Mouse (Mus musculus) limb, embryonic 10.5 days (tissue): ENCODE data around the gene Il21. TPM values are rescaled to one million over a fixed set of nuclear protein-coding genes. Genes with fewer than 3 reads are reported as not detected.

Source experiments
- DNase-seq: peaks from one replicate; pipeline ENCODE4 v3.0.0-alpha.2; 2017; ENCODE audit warnings: low spot score
- H3K27ac ChIP-seq: fragments of 300-500 bp; sonication (generic); 2 replicates; pipeline ENCODE4 v1.5.1; 2016; ENCODE audit warnings: mild to moderate bottlenecking
- H3K27me3 ChIP-seq: fragments of 300-500 bp; sonication (generic); 2 replicates; pipeline ENCODE4 v1.6.1; 2016; ENCODE audit warnings: low read depth, mild to moderate bottlenecking; ENCODE audit not compliant: poor library complexity, severe bottlenecking
- H3K36me3 ChIP-seq: fragments of 300-500 bp; sonication (generic); 2 replicates; pipeline ENCODE4 v1.6.1; 2016; ENCODE audit warnings: mild to moderate bottlenecking, moderate library complexity
- H3K4me1 ChIP-seq: fragments of 300-500 bp; sonication (generic); 2 replicates; pipeline ENCODE4 v1.6.1; 2016
- H3K4me3 ChIP-seq: fragments of 300-500 bp; sonication (generic); 2 replicates; pipeline ENCODE4 v1.5.1; 2016; ENCODE audit warnings: mild to moderate bottlenecking, moderate library complexity
- H3K9me3 ChIP-seq: fragments of 300-500 bp; sonication (generic); replicated peaks from 2 replicates; pipeline ENCODE4 v1.6.1; 2016; ENCODE audit warnings: mild to moderate bottlenecking
- WGBS: fragments of 180-500 bp; shearing (Covaris S2); methylation state at CpG from one replicate; pipeline ENCODE4 v1.1.7; 2016; 5-methylcytosine and 5-hydroxymethylcytosine counted together
- polyA plus RNA-seq: library from polyadenylated mRNA; unstranded; fragments of >200 nt; fragmentation: Nextera tagmentation; extraction: Ambion mirVana; gene quantifications from 2 replicates; pipeline ENCODE4 v1.2.1, GENCODE M21; 2016

Gene Il21
- polyA plus RNA-seq, 1 experiment from 2014 or later = not detected

DNA sequence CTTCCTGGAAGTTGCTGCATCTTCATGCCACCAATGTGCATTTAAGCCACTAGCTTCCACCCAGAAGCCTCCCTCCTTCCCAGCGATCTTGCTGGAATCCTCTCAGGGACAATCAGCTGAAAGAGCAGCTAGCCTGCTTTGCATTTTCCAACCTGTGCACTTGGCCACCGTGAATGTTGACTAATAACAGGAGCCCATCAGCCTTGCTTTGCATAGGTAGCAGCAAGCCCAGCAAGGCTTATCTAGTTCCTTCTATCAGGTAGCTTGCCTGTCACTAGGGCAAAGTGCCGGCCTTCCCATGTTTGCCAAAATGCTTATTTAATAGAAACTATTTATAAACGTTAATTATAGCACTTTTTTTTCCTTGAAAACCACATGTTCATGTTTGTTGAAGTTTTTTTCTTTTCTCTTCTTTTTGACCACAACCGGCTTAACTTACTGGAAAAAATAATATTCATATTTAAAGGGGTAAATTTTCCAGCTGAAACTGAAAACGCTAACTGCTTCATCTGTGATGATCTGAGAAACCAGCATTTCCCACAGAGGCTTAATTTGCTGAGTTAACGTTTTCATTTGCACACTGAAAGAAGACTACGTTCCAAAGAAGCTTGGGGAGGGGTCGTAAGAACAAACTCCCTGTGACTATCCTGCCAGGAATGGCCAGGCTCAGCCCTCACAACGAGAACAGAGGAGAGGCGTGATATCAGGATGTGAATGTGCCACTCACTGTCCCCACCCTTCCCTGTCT, 3.2 kb downstream of the Il21 start:
- H3K4me1 ChIP-seq = no peaks in the 10 kb centered on the region
- no peak for DNase-seq

DNA sequence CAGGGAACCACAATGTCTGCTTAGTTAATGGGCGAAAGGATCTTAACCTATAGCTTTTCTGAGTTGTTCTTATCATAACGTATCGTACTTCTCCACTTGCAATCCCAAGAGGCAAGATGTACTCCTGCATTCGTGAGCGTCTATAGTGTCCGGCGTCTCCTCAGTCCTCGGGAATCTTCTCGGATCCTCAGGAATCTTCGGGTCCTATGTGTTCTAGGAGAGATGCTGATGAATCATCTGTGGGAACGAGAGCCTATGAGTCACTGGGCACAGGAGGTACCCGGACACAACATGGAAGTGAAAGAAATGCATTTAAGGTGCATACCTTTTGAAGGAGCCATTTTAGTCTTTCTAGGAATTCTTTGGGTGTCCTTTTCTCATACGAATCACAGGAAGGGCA, 7.3 kb downstream of the Il21 start:
- Histone ChIP-seq H3K4me3 (no peak overlapping the region), H3K27ac (no peak overlapping the region), H3K9me3 (no peaks in the 10 kb centered on the region), H3K4me1 (no peaks in the 10 kb centered on the region), H3K27me3 (no peaks in the 10 kb centered on the region), H3K36me3 (no peaks in the 10 kb centered on the region)
- WGBS = 95% methylated on average over 13 of the region's 13 CpGs
- DNase-seq = no peak

More for the DNA sequence above, 3.2 kb downstream of the Il21 start:
- Histone ChIP-seq H3K4me3 (no peak overlapping the region), H3K9me3 (no peaks in the 10 kb centered on the region), H3K27me3 (no peaks in the 10 kb centered on the region), H3K27ac (no peak overlapping the region), H3K36me3 (no peaks in the 10 kb centered on the region)
- WGBS = 76% methylated on average over 11 of the region's 11 CpGs

DNA sequence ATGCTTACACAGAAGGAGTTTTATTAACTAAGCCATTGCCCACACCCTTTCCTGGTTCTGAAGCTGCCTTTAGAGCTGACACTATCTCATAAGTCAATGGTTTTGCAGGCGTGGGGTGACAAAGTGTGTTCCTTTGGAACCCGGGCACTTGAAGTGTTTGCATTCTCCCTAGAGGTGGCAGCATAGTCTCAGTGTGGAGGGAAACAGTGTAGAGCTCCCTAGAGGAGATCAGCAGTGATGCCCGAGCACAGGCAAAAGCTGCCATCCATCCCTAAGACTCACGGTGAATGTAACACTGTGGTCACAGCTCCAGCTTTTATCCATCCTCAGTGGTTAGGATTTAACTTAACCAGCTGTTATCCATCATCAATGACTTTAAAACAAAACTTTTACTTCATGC, 13.4 kb downstream of the Il21 start:
- DNase-seq = no peak

DNA sequence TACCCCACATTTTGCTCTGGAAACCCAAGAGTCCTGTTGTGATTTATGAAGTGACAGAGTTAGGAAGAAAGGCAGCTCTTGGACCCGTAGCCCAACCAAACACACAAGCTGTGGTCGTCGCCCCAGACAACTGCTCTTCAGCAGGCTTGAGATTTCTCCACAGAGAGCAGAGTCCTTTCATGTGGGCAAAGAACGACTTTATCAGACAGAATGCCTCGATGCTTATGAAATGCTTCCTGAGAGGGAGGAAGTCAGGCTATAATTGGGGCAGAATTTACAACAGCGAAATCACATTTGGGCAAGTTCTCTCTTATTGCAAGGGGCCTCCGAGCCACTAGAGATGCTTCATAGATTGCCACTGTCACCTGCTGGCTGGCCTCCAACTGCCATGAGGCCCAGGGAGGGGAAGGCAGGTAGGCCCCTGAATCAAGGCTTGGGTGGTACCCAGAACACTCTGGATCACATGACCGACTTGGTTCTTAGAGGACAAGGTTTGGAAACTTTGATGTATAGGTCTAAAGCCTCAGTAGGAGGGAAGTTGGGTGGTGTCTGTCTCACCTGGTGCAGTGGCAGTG, 27.1 kb downstream of the Il21 start:
- H3K4me1 ChIP-seq = peaks cover 17% of the 10 kb centered on the region
- H3K36me3 ChIP-seq = no peaks in the 10 kb centered on the region
- no peaks in the 10 kb centered on the region for H3K9me3 ChIP-seq
- H3K4me3 ChIP-seq = no peak overlapping the region
- no peak overlapping the region for H3K27ac ChIP-seq
- no peaks in the 10 kb centered on the region for H3K27me3 ChIP-seq
- WGBS = 83% methylated on average over 8 of the region's 8 CpGs
- DNase-seq = no peak

More for the DNA sequence above, 13.4 kb downstream of the Il21 start:
- H3K27ac ChIP-seq = no peak overlapping the region
- H3K9me3 ChIP-seq = no peaks in the 10 kb centered on the region
- H3K27me3 ChIP-seq = no peaks in the 10 kb centered on the region
- no peaks in the 10 kb centered on the region for H3K36me3 ChIP-seq
- H3K4me1 ChIP-seq = no peaks in the 10 kb centered on the region
- H3K4me3 ChIP-seq = no peak overlapping the region
- WGBS = 42% methylated on average over 4 of the region's 4 CpGs

DNA sequence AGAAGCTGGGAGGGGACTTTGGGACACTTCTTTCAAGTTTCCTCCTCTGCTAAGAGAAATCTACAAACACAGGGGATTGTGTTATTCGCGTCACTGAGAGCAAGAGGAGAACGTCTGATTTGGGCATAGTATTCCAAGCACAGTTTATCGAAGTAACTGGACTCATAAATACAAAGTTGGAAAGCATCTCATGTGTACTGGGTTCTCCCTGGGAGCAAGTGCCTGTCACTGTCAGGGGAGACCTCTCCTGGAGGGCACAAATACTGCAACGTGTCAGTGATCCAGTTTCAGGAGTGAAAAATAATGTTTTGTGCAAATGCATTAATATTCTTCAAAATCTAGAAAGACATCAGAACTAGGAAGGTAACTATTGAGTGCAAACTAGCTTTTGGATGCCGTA, 27.9 kb downstream of the Il21 start:
- DNase-seq = peak; percentile 34
- H3K9me3 ChIP-seq = no peaks in the 10 kb centered on the region
- H3K4me1 ChIP-seq = peaks cover 17% of the 10 kb centered on the region
- no peaks in the 10 kb centered on the region for H3K36me3 ChIP-seq
- no peaks in the 10 kb centered on the region for H3K27me3 ChIP-seq
- WGBS = 32% methylated on average over 6 of the region's 6 CpGs
- H3K27ac ChIP-seq = peak overlapping the region; percentile 63
- H3K4me3 ChIP-seq = peak overlapping the region; percentile 57

DNA sequence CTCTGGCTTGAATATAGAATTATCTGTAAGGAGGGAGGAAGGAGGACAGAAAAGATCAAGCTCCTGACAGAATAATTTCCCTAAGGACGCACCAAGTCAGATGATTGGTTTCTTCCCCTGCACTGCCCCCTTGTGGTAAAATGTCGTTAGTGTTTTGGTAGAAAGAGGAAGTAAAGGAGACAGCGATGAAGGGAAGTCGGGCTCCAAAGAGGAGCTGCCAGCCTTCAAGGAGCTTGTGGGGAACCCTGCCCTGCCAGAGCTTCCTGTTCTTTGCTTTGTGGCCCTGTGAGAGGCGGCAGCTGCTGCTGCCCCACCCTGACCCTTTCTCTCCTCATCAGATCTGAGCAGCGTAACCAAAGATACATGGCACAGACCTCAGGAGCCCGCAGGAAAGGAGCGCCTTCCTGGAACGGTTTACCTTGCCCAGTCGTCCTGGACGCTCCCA, 28.4 kb downstream of the Il21 start:
- Histone ChIP-seq H3K4me1 (peaks cover 17% of the 10 kb centered on the region), H3K36me3 (no peaks in the 10 kb centered on the region), H3K27me3 (no peaks in the 10 kb centered on the region), H3K4me3 (peak overlapping the region; percentile 57), H3K27ac (peak overlapping the region; percentile 63), H3K9me3 (no peaks in the 10 kb centered on the region)
- DNase-seq = peak; percentile 86
- WGBS = 2% methylated on average over 11 of the region's 11 CpGs

DNA sequence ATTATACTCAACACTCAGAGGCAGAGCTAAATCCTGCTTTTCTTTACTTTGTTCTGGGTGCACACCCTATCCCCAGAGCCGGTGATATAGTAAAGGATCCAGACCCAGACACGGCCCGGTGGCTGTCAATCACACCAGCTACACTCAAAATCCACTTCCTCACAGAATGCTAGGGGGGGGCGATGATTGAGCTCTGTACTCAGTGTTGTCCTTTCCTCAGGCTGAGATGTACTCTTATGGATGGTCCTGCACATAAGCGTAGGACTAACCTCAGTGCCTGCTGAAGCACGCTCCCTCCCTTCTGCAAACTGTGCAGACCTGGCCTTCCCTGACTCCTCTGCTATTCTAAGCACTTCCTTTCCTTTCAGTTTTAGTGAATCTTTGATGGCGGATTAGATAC, 29.6 kb downstream of the Il21 start:
- no peaks in the 10 kb centered on the region for H3K9me3 ChIP-seq
- no peaks in the 10 kb centered on the region for H3K36me3 ChIP-seq
- H3K27ac ChIP-seq = no peak overlapping the region
- H3K27me3 ChIP-seq = no peaks in the 10 kb centered on the region
- DNase-seq = no peak
- H3K4me1 ChIP-seq = peaks cover 17% of the 10 kb centered on the region
- WGBS = 82% methylated on average over 7 of the region's 7 CpGs
- H3K4me3 ChIP-seq = no peak overlapping the region

DNA sequence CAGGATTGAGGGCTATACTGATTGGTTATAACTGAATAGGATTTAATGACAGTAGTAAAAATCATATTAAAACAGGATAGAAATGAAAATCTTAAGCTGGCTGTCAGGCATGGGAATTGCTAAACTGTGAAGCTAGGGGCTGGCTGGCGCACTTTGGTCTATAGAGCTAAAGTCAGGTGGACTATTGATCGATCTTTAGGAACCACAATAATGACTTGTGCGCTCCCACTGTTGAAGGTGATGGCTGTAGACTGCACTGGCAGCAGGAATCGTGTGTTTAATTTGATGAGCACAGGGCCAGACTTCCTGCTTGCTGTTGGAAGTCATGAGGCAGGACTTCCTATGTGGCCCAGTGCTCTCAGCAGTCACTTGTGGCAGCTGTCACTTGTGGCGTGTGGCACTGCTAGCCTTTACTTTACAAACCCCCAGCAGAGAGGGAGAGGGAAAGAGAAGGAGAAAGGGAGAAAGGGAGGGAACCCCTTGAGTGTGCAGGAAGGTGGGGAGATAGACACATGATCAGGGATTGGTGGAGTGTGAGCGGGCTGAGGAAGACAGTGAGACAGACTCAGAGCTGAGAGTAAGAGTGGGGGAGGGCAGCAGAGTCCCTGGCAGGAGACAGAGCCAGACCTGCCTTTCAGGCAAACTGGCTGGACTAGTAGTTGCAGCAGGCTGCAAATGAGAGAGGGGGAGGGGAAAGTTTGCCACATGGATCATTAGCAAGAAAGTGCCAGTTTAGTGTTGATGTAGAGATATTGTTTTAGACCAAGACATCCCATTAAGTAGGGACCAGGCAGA, 31.1 kb downstream of the Il21 start:
- Histone ChIP-seq H3K27me3 (no peaks in the 10 kb centered on the region), H3K9me3 (no peaks in the 10 kb centered on the region), H3K4me3 (peak overlapping the region; percentile 4; the same call in 1 of the 2 replicates), H3K4me1 (peaks cover 17% of the 10 kb centered on the region), H3K27ac (peak overlapping the region; percentile 66), H3K36me3 (no peaks in the 10 kb centered on the region)
- peak; percentile 42 for DNase-seq
- WGBS = 56% methylated on average over 6 of the region's 6 CpGs

DNA sequence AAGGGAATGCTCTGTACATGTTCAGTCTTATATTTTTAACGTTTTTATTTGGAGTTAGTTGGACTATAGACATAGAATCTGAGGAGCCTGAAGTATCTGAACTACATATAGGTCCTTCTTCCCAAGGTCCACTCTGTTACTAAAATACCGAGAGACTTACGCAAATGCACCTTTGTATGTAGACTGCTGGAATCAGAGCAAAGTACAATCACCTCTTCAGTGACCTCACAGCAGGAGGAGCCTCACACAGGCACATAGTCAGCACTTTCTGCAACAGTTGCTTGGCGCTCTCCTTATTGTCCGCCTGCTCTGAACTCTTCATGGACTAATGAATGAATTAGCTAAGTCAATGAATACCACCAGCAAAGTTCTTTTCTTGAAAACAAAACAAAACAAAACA, 34.1 kb downstream of the Il21 start:
- H3K9me3 ChIP-seq = no peaks in the 10 kb centered on the region
- no peak overlapping the region for H3K27ac ChIP-seq
- H3K27me3 ChIP-seq = no peaks in the 10 kb centered on the region
- 83% methylated on average over 5 of the region's 5 CpGs for WGBS
- DNase-seq = no peak
- H3K4me3 ChIP-seq = no peak overlapping the region
- H3K36me3 ChIP-seq = no peaks in the 10 kb centered on the region
- H3K4me1 ChIP-seq = peaks cover 13% of the 10 kb centered on the region

DNA sequence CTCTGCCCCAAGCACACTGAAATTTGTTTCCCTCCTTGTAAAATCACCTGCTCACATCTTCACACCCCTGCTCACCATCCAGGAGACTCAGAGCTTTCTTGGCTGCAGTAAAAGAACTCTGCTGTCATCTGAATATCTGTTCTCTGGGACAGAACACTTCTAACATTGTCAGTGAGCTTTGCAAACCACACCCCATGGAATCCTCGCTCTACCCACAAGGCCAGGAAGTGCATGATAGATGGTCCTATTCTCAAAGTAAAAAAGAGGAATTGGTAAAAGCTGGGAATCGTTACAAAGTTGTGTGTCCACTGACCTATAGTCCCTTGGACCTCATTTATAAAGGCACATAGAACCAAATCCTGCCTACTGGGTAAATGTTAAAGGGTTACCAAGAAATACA, 40.5 kb downstream of the Il21 start:
- Histone ChIP-seq H3K36me3 (no peaks in the 10 kb centered on the region), H3K4me1 (no peaks in the 10 kb centered on the region)

DNA sequence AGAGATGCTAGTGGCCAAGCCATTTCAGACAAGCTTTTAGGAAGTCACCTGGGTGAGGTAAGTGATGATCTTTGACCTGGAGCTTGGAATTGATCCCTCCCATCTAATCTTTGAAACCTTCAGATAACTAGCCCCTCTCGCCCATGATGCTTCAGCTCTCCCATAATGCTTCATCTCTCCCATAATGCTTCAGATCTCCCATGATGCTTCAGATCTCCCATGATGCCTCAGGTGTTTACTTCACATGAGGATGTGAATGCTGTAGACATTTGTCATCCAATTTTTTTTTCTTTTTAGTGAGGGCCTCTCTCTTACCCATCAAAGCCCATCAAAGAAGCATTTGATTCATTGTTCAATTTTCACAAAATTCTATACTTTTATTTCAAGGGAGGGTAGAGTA, 46.9 kb downstream of the Il21 start:
- H3K27me3 ChIP-seq = no peaks in the 10 kb centered on the region
- no peak overlapping the region for H3K27ac ChIP-seq
- H3K4me1 ChIP-seq = peaks cover 7% of the 10 kb centered on the region; the same call in 1 of the 2 replicates
- H3K4me3 ChIP-seq = no peak overlapping the region
- no peaks in the 10 kb centered on the region for H3K9me3 ChIP-seq
- WGBS = 88% methylated on average over 1 of the region's 1 CpGs
- H3K36me3 ChIP-seq = no peaks in the 10 kb centered on the region
- no peak for DNase-seq

More for the DNA sequence above, 40.5 kb downstream of the Il21 start:
- WGBS = 65% methylated on average over 2 of the region's 2 CpGs
- Histone ChIP-seq H3K4me3 (no peak overlapping the region), H3K9me3 (no peaks in the 10 kb centered on the region), H3K27me3 (no peaks in the 10 kb centered on the region), H3K27ac (no peak overlapping the region)
- no peak for DNase-seq

DNA sequence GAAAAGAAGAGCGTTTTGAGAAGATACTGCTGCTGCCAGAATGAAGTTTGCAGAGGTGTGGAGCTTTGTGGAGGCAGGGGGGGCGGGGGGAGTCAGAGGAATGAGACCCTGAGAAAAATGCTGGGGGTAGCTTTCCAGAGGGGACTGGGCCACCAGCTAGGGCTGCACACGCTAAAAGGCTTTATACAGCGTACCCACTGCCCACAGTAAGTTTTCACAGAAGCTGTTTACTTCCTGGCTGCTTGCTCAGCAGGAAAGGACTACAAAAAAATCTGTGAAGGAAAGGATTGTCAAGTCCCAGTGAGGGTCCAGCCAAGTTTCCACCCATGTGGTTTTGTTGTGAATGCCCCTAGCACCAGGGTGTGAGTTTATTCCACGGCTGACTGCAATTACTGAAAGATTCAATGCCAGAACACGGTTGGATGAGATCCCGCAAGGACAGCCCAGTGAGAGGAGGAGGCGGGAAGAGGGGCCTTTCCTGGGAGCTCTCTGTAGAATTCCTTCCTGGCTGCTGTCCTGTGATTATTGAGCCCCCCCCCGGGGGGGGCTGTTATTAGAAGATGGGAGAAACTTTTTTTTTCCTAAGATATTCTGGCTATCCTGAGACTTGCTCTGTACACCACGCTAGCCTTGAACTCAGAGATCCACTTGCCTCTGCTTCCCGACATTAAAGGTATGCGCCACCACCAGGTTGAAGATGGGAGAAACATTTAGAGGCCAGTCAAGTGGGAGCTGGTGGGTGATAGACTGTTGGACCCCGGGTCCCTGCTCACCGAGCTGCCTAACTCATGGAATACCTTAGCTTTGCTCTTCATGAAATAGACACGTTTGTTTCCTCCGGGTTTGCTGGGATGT, 49.8 kb downstream of the Il21 start:
- Histone ChIP-seq H3K4me3 (no peak overlapping the region), H3K27me3 (no peaks in the 10 kb centered on the region), H3K9me3 (no peaks in the 10 kb centered on the region), H3K27ac (no peak overlapping the region), H3K4me1 (peaks cover 7% of the 10 kb centered on the region; the same call in 1 of the 2 replicates), H3K36me3 (no peaks in the 10 kb centered on the region)
- DNase-seq = no peak
- WGBS = 56% methylated on average over 16 of the region's 16 CpGs
